Mouse (Mus musculus) small intestine, adult 2 months (tissue): ENCODE data around the gene Cldn3.

Experiments
- CTCF ChIP-seq: fragments of 200-500 bp; IDR thresholded peaks from 2 replicates; pipeline ENCODE4 v1.5.1; 2012; ENCODE audit warnings: low read depth, mild to moderate bottlenecking, control low read depth, inconsistent platforms, low read length, moderate library complexity, mixed read lengths; ENCODE audit not compliant: insufficient replicate concordance, insufficient read length; ENCODE audit errors: extremely low read depth
- POLR2A ChIP-seq: fragments of 200-500 bp; IDR thresholded peaks from 2 replicates; pipeline ENCODE4 v1.6.1; 2012; ENCODE audit warnings: low read depth, mild to moderate bottlenecking, control low read depth, inconsistent platforms, low read length, moderate library complexity

DNA sequence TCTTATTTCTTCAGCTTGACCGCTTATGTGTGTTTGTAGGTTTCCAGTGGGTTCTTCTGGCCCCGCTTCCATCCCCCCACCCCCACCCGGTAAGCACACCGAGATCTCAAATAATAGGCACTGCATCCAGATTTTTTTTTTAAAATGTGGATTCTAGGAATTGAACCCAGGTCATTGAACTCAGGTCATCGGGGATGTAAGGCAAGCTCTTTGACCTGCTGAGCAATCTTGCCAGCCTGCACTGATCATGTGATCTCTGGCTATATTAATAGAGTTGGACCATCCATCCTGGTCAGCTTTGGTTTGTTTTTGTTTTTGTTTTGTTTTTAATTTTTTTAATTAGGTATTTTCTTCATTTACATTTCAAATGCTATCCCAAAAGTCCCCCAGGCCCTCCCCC is 46.6 kb downstream of the Cldn3 start:
- TF ChIP-seq CTCF = no peak
- TF ChIP-seq POLR2A = no peak
